Mouse (Mus musculus) midbrain, embryonic 12.5 days (tissue): ENCODE results near the gene Tgm1. TPM values are rescaled to one million over a fixed set of nuclear protein-coding genes. Genes with fewer than 3 reads are reported as not detected.

Source experiments
- ATAC-seq: fragments of 200-750 bp; cut with Nextera tagmentation; 2 replicates; pipeline ENCODE4 v1.8.0; 2017; ENCODE audit warnings: low read depth, moderate TSS enrichment, moderate library complexity; ENCODE audit not compliant: low FRiP score
- H3K27ac ChIP-seq: fragments of 300-500 bp; sonication (generic); replicated peaks from 2 replicates; pipeline ENCODE4 v1.5.1; 2016; ENCODE audit warnings: mild to moderate bottlenecking
- H3K27me3 ChIP-seq: fragments of 300-500 bp; sonication (generic); 2 replicates; pipeline ENCODE4 v1.6.1; 2016; ENCODE audit warnings: mild to moderate bottlenecking
- H3K36me3 ChIP-seq: fragments of 300-500 bp; sonication (generic); 2 replicates; pipeline ENCODE4 v1.6.1; 2016
- H3K4me1 ChIP-seq: fragments of 300-500 bp; sonication (generic); 2 replicates; pipeline ENCODE4 v1.6.1; 2016
- H3K4me2 ChIP-seq: fragments of 300-500 bp; sonication (generic); replicated peaks from 2 replicates; pipeline ENCODE4 v1.6.1; 2016; ENCODE audit warnings: mild to moderate bottlenecking, moderate library complexity
- H3K4me3 ChIP-seq: fragments of 300-500 bp; sonication (generic); 2 replicates; pipeline ENCODE4 v1.5.1; 2016; ENCODE audit warnings: mild to moderate bottlenecking
- H3K9ac ChIP-seq: fragments of 300-500 bp; sonication (generic); replicated peaks from 2 replicates; pipeline ENCODE4 v1.6.1; 2016; ENCODE audit warnings: mild to moderate bottlenecking, moderate library complexity
- H3K9me3 ChIP-seq: fragments of 300-500 bp; sonication (generic); 2 replicates; pipeline ENCODE4 v1.6.1; 2016; ENCODE audit warnings: mild to moderate bottlenecking
- WGBS: fragments of 180-500 bp; shearing (Covaris S2); methylation state at CpG from one replicate; pipeline ENCODE4 v1.1.7; 2016; 5-methylcytosine and 5-hydroxymethylcytosine counted together
- polyA plus RNA-seq: library from polyadenylated mRNA; unstranded; fragments of >200 nt; fragmentation: Nextera tagmentation; extraction: Ambion mirVana; gene quantifications from 2 replicates; pipeline ENCODE4 v1.2.1, GENCODE M21; 2016

The Tgm1 gene
- polyA plus RNA-seq, 1 experiment from 2014 or later, result 0.59 TPM

- WGBS, result under 1% methylated on average over 39 of the region's 39 CpGs
- peak; percentile 92 for ATAC-seq
- Histone ChIP-seq H3K9me3 (no peaks in the 10 kb centered on the region), H3K27me3 (no peaks in the 10 kb centered on the region), H3K9ac (peak within 1 kb of the TSS; percentile 68), H3K36me3 (peaks cover 39% of the 10 kb centered on the region), H3K4me2 (peak within 1 kb of the TSS; percentile 58), H3K4me1 (0 out of 2 replicates have a peak, but pooled peaks cover 3% of the 10 kb centered on the region), H3K4me3 (peak within 1 kb of the TSS; percentile 75), H3K27ac (peak within 1 kb of the TSS; percentile 65)
These were observed 53.7 kb downstream of the Tgm1 start, which contains the start of gene Mdp1 for GRCm38 (mm10) chr14:55659960-55660573. Gene Mdp1, minus strand, starts transcription at chr14:55660508.

DNA sequence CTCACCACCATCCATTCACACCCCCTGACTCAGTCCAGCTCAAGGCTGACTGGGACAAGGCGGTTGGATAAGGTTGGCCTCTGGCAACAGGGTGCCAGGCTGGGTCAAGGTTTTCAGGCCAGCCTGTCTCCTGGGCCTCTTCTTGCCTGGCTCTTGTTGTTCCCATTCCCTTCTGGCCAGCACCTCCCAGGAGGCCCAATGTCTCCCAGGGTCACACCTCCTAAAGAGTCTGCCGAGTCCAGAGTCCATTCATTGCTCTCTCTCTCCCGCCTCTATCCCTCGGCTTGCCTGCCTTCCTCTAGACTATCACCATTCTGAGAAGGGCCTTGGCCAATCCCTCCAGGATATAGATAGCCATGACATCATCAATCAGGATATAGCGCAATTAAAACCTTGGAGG lies 55.7 kb downstream of the Tgm1 start:
- no peak for ATAC-seq
- H3K9ac ChIP-seq, result no peak overlapping the region

DNA sequence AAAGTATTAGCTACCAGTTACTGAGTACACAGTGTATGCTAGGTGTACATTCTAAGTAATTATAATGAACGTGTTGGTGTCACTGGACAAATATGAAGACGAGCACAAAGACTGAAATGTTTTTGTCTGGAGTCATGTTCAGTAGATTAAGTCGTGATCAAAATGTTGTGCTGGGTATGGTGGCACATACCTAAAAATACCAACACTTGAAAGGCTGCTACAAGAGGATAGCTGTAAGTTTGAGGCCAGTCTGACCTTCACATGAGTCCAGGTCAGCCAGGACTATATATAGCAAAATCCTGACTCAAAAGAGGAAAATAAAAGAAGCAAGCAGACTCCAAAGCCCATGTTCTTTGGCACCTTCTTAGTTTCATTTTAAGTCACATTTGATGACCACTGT lies 56.8 kb downstream of the Tgm1 start:
- peaks cover 22% of the 10 kb centered on the region for H3K36me3 ChIP-seq
- H3K27ac ChIP-seq, result no peak overlapping the region
- no peak overlapping the region for H3K4me3 ChIP-seq
- ATAC-seq, result no peak
- H3K9ac ChIP-seq, result no peak overlapping the region
- no peaks in the 10 kb centered on the region for H3K9me3 ChIP-seq
- no peaks in the 10 kb centered on the region for H3K27me3 ChIP-seq
- WGBS, result 92% methylated on average over 3 of the region's 3 CpGs
- no peak overlapping the region for H3K4me2 ChIP-seq
- 0 out of 2 replicates have a peak, but pooled peaks cover 3% of the 10 kb centered on the region for H3K4me1 ChIP-seq

More for the DNA sequence above, 55.7 kb downstream of the Tgm1 start:
- Histone ChIP-seq H3K4me1 (0 out of 2 replicates have a peak, but pooled peaks cover 3% of the 10 kb centered on the region), H3K36me3 (peaks cover 31% of the 10 kb centered on the region), H3K4me3 (no peak overlapping the region), H3K9me3 (no peaks in the 10 kb centered on the region), H3K27ac (no peak overlapping the region), H3K4me2 (no peak overlapping the region), H3K27me3 (no peaks in the 10 kb centered on the region)
- WGBS, result 93% methylated on average over 5 of the region's 5 CpGs

GRCm38 (mm10) chr14:55651528-55651927 lies 62.2 kb downstream of the Tgm1 start:
- Histone ChIP-seq H3K9me3 (no peaks in the 10 kb centered on the region), H3K27me3 (no peaks in the 10 kb centered on the region), H3K4me2 (no peak overlapping the region), H3K9ac (no peak overlapping the region), H3K4me1 (no peaks in the 10 kb centered on the region), H3K27ac (no peak overlapping the region), H3K4me3 (no peak overlapping the region), H3K36me3 (0 out of 2 replicates have a peak, but pooled peaks cover 2% of the 10 kb centered on the region)
- ATAC-seq, result no peak
- WGBS, result 93% methylated on average over 7 of the region's 7 CpGs

Other genes with a start within 250 kb of the Tgm1 start
- gene Dhrs4, start 235.2 kb downstream of the Tgm1 start, polyA plus RNA-seq, result 38.2 and 39.6 TPM in 2 replicates
- gene Carmil3, start 223.3 kb downstream of the Tgm1 start, polyA plus RNA-seq, result 13.8 and 14.8 TPM in 2 replicates
- gene Cpne6, start 203.5 kb downstream of the Tgm1 start, polyA plus RNA-seq, result 0.42 and 0.79 TPM in 2 replicates
- not detected in 2 replicates for gene Nrl, start 188.9 kb downstream of the Tgm1 start, polyA plus RNA-seq
- 16.8 and 22.0 TPM in 2 replicates for gene Pck2, start 173.7 kb downstream of the Tgm1 start, polyA plus RNA-seq
- gene Dcaf11, start 153.9 kb downstream of the Tgm1 start, polyA plus RNA-seq, result 113 and 117 TPM in 2 replicates
- not detected in 2 replicates for gene A730061H03Rik, start 153.5 kb downstream of the Tgm1 start, polyA plus RNA-seq
- 0.24 TPM in 1 of 2 replicates, not detected in the other for gene Fitm1, start 138.3 kb downstream of the Tgm1 start, polyA plus RNA-seq
- 122 and 127 TPM in 2 replicates for gene Psme1, start 135.8 kb downstream of the Tgm1 start, polyA plus RNA-seq
- gene Emc9, start 128.6 kb downstream of the Tgm1 start, polyA plus RNA-seq, result 6.4 and 6.7 TPM in 2 replicates
- gene Psme2, start 122.8 kb downstream of the Tgm1 start, polyA plus RNA-seq, result 192 and 215 TPM in 2 replicates
- 20.0 and 20.5 TPM in 2 replicates for gene Rnf31, start 122.2 kb downstream of the Tgm1 start, polyA plus RNA-seq
- gene Irf9, start 110.4 kb downstream of the Tgm1 start, polyA plus RNA-seq, result 9.4 and 11.5 TPM in 2 replicates
- 6.6 and 7.3 TPM in 2 replicates for gene Rec8, start 95.9 kb downstream of the Tgm1 start, polyA plus RNA-seq
- gene Ipo4, start 78.0 kb downstream of the Tgm1 start, polyA plus RNA-seq, result 78.5 and 85.4 TPM in 2 replicates
- 3.5 and 4.9 TPM in 2 replicates for gene Gm49378, start 76.0 kb downstream of the Tgm1 start, polyA plus RNA-seq
- 64.0 and 66.1 TPM in 2 replicates for gene Tm9sf1, start 70.1 kb downstream of the Tgm1 start, polyA plus RNA-seq
- 0.63 and 0.80 TPM in 2 replicates for gene Tssk4, start 63.7 kb downstream of the Tgm1 start, polyA plus RNA-seq
- gene Mdp1, start 53.4 kb downstream of the Tgm1 start, polyA plus RNA-seq, result 63.8 and 67.2 TPM in 2 replicates
- 56.4 and 64.8 TPM in 2 replicates for gene Gmpr2, start 42.0 kb downstream of the Tgm1 start, polyA plus RNA-seq
- gene Nedd8, start 41.8 kb downstream of the Tgm1 start, polyA plus RNA-seq, result 515 and 554 TPM in 2 replicates
- 53.5 and 55.4 TPM in 2 replicates for gene Tinf2, start 32.1 kb downstream of the Tgm1 start, polyA plus RNA-seq
- gene Rabggta, start 8.3 kb upstream of the Tgm1 start, polyA plus RNA-seq, result 34.7 and 35.3 TPM in 2 replicates
- 64.8 and 65.9 TPM in 2 replicates for gene Dhrs1, start 31.8 kb upstream of the Tgm1 start, polyA plus RNA-seq
- 44.1 and 45.9 TPM in 2 replicates for gene Nop9, start 31.8 kb upstream of the Tgm1 start, polyA plus RNA-seq
- gene Cideb, start 44.5 kb upstream of the Tgm1 start, polyA plus RNA-seq, result not detected in 2 replicates
- gene Ltb4r2, start 47.5 kb upstream of the Tgm1 start, polyA plus RNA-seq, result 0.24 and 0.41 TPM in 2 replicates
- gene Ltb4r1, start 52.0 kb upstream of the Tgm1 start, polyA plus RNA-seq, result 0.13 TPM in 1 of 2 replicates, not detected in the other
- 6.6 and 7.9 TPM in 2 replicates for gene Adcy4, start 70.2 kb upstream of the Tgm1 start, polyA plus RNA-seq
- gene Ripk3, start 74.9 kb upstream of the Tgm1 start, polyA plus RNA-seq, result 5.3 and 8.3 TPM in 2 replicates
- 20.2 and 24.0 TPM in 2 replicates for gene Nfatc4, start 109.2 kb upstream of the Tgm1 start, polyA plus RNA-seq
- 27.6 and 28.0 TPM in 2 replicates for gene Nynrin, start 140.1 kb upstream of the Tgm1 start, polyA plus RNA-seq
- 0.12 and 0.15 TPM in 2 replicates for gene Cbln3, start 170.5 kb upstream of the Tgm1 start, polyA plus RNA-seq
- 21.5 and 22.4 TPM in 2 replicates for gene Khnyn, start 171.0 kb upstream of the Tgm1 start, polyA plus RNA-seq
- gene Sdr39u1, start 186.4 kb upstream of the Tgm1 start, polyA plus RNA-seq, result 41.3 and 44.6 TPM in 2 replicates
- not detected in 2 replicates for gene Cma1, start 230.7 kb upstream of the Tgm1 start, polyA plus RNA-seq
- not detected in 2 replicates for gene Cma2, start 237.1 kb upstream of the Tgm1 start, polyA plus RNA-seq